Mouse (Mus musculus) olfactory bulb, adult 2 months (tissue): Measurements from ENCODE around the gene Stk38.

Experiments used
- CTCF ChIP-seq: fragments of 200-500 bp; IDR thresholded peaks from 2 replicates; pipeline ENCODE4 v1.5.1; 2012; ENCODE audit warnings: low read depth, mild to moderate bottlenecking, low read length, moderate library complexity; ENCODE audit not compliant: insufficient read depth
- POLR2A ChIP-seq: fragments of 200-500 bp; IDR thresholded peaks from 2 replicates; pipeline ENCODE4 v1.6.1; 2012; ENCODE audit warnings: mild to moderate bottlenecking, low read depth, low read length, moderate library complexity; ENCODE audit not compliant: insufficient read depth

- TF ChIP-seq CTCF (no peak), POLR2A (no peak)
Measured at GRCm38 (mm10) chr17:28979091-28979490, 28.7 kb downstream of the Stk38 start.
